Mouse (Mus musculus) liver, embryonic 14.5 days (tissue): ENCODE data around the gene Kctd13.

Source experiments
- CTCF ChIP-seq: IDR thresholded peaks from 2 replicates; pipeline ENCODE4 v1.5.1; 2016; ENCODE audit warnings: antibody characterized with exemption, low read depth, control low read depth
- EP300 ChIP-seq: IDR thresholded peaks from 2 replicates; pipeline ENCODE4 v1.6.1; 2016; ENCODE audit warnings: antibody characterized with exemption, low read depth

GRCm38 (mm10) chr7:126914844-126915243 lies 13.8 kb upstream of the Kctd13 start:
- TF ChIP-seq EP300 = no peak
- TF ChIP-seq CTCF = no peak
